Mouse (Mus musculus): ENCODE measurements around the gene Wbp11.
"Not testable (repeated sequence)": the region's sequence is repeated elsewhere in the genome, so short reads cannot be mapped to it uniquely, and the experiment has no call there.

Gene Wbp11

GRCm38 (mm10) chr6:136803093-136803738 is 24.8 kb downstream of the Wbp11 start:
- no peak for DNase-seq (ENCODE audit: low read depth, low spot score)

- no peak for DNase-seq (ENCODE audit: low read depth, low spot score)
Measured at GRCm38 (mm10) chr6:136801274-136801673, 26.8 kb downstream of the Wbp11 start.

GRCm38 (mm10) chr6:136800710-136801109 is 27.3 kb downstream of the Wbp11 start:
- DNase-seq (ENCODE audit: low read depth, low spot score) = no peak

DNA sequence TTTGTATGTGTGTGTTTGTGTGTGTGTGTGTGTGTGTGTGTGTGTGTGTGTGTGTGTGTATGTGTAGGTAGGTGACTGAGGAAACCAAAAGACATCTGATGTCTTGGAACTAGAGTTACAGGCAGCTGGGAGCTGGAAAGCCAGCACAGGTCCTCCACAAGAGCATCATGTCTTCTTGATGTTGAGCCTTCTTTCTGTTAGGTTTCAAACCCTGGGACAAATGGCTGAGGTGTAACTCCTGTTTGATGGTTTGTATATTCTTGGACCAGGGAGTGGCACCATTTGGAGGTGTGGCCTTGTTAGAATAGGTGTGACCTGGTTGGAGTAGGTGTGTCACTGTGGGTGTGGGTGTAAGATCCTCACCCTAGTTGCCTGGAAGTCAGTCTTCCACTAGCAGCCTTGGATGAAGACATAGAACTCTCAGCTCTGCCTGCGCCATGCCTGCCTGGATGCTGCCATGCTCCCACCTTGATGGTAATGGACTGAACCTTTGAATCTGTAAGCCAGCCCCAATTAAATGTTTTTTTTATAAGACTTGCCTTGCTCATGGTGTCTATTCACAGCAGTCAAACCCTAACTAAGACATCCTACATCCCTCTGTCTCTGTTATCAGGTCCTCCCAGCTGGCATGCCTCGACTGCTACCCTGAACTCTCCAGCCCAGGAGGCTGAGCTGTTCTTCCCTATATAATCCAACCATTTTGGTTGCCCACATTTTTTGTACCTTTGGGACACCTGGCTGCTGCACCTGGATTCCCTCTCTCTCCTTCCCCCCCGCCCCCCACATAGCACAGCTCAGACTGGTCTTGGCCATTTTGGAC is 29.9 kb downstream of the Wbp11 start:
- DNase-seq (ENCODE audit: low read depth, low spot score) = not testable (repeated sequence)

- no peak for DNase-seq (ENCODE audit: low read depth, low spot score)
Measured at GRCm38 (mm10) chr6:136795850-136796249, 32.2 kb downstream of the Wbp11 start.

DNA sequence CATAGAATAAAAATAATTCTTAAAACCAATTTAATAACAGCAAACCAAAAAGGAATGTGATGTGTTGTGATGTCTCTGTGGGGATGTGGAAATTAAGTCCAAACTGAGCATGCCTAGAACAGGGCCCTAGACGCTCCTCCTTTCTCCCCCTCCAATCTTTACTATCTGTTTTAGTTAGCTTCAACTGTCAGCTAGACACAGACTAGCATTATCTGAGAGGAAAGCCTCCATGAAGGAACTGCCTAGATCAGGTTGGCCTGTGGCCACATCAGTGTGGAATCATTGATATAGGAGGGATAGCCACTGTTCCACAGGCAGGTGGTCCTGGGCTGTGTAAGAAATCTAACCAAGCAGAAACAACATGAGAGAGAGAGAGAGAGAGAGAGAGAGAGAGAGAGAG is 32.9 kb downstream of the Wbp11 start:
- no peak for DNase-seq (ENCODE audit: low read depth, low spot score)

DNA sequence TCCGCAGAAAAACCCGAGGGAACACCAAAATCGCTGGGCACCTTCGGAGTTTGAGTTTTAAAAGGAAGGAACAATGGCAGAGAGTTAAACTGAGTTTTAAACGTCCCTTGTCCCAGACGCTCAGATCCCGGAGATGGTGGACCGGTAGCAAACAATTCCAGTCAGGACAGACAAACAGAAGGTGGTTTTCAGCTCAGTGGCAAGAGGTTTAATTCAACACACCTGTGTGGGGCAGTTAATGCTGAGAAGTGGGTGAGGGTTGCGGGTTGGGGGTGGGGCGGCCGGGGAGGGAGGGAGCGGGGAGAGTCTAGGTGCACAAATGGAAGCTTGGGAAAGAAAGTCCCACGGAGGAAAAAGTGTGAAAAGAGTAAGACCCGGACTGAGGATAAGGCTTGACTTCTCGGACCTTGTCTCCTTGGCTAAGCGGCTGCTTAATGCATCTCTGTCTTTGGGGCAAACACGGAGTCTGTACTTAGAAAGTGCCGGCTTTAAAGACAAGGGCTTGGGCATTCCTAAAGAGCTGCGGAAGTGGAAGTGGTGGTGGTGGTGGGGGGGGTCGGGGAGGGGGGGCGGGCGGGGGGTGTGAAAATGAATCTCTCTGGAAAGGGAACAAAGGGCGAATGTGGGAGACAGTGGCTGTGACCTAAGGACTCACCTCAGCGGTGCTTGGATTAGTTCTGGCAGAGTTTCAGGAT is 34.1 kb downstream of the Wbp11 start:
- DNase-seq (ENCODE audit: low read depth, low spot score) = no peak

- no peak for DNase-seq (ENCODE audit: low read depth, low spot score)
Measured at GRCm38 (mm10) chr6:136792884-136793758, 34.9 kb downstream of the Wbp11 start.

- no peak for DNase-seq (ENCODE audit: low read depth, low spot score)
Measured at GRCm38 (mm10) chr6:136789391-136789971, 38.6 kb downstream of the Wbp11 start.

DNA sequence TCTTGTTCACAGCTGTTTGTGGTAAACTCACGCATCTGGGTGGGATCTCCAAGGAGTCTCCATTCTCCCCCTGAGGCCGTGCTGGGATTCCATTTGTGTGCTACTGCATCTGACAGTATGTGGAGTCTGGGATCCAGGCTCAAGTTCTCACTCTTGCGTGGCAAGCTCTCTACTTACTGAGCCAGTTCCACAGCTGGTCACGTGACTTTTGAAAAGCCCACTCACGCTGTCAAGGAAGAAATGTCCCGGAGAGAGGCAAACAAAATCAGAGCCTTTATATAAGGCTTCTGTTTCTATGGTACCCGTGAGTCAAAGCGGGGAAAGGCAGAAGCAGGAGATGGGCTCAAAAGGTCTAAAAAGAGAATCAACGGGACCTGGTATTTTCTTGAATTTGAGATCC is 45.3 kb downstream of the Wbp11 start:
- DNase-seq (ENCODE audit: low read depth, low spot score) = no peak

- DNase-seq (ENCODE audit: low read depth, low spot score) = no peak
Measured at GRCm38 (mm10) chr6:136782146-136782545, 45.9 kb downstream of the Wbp11 start.

- no peak for DNase-seq (ENCODE audit: low read depth, low spot score)
Measured at GRCm38 (mm10) chr6:136781377-136781986, 46.6 kb downstream of the Wbp11 start, which contains the start of gene Gucy2c. Gucy2c (minus strand) TSS chr6:136781765.

DNA sequence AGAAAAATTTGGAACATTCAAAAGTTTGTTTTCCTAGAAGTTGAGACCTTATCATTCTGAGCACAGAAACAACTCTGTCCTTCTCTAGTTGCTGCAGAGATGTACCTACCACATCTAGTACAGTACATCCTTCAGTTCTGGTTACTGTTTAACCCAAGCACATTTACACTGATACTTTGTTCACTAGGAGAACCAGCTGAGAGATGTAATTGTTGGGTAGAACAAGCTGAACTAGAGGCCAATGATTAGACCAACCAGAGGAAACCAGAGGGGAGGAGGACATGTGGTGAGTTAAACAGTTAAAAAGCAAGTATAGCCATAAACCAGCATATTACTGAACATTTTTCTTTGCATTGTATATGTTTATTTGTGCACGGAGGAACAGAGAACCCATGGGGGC is 51.6 kb downstream of the Wbp11 start:
- no peak for DNase-seq (ENCODE audit: low read depth, low spot score)

DNA sequence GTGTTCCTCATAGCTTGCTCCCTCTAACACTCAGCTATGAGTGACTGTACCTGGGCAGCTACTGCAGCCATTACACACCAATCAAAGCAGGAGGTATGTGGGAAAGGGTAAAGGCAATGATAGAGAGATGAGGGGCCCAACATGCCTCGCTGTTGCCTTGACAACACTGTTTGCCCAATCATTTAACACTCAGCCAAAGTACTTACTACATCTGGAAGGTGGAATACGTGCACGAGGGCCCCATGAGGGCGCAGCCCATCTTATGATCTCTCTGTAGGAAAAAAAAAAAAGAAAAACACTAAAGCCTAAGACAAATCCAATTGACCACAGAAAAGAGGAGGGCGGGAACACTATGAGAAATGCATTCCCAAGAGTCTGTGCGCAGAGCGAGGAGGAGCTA is 58.2 kb downstream of the Wbp11 start:
- no peak for DNase-seq (ENCODE audit: low read depth, low spot score)

DNA sequence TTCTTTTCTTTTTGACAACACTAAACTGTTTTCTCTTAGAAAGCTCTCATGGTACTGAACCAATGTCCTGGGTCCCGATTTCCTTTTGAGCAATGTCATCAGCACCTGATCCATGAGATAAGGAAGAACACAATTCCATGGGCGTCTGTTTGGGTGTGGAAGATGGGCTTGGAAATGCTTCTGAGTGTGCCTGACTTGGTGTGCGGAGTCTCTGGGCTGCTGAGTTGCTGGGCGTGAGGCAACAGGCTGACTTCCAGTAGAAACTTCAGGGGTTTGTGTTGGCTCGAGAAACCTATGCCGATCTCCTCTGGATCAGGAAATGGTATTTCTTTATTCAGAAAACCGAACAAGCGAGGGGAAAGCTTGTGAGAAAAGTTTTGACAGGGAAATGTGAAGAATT is 58.9 kb downstream of the Wbp11 start:
- no peak for DNase-seq (ENCODE audit: low read depth, low spot score)

DNA sequence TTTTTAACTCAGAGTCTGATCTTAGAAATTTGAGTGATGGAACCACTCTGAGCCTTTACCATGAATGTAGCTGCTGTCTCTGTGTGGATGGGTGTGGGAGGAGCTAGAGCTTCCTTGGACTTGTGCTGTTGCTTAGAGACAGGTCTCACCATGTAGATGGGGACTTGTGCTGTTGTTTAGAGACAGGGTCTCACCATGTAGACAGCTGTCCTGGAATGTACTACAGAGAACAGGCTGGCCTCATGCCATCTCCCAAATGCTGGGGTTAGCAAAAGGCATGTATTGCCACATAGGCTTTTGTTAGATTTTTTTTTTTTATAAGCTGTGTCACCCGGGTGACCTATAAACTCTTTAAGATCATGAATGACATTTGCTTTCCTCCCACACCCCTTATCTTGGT is 64.1 kb downstream of the Wbp11 start:
- no peak for DNase-seq (ENCODE audit: low read depth, low spot score)
